Mouse (Mus musculus): ENCODE data around the gene Adap1. TPM values are rescaled to one million over a fixed set of nuclear protein-coding genes. Genes with fewer than 3 reads are reported as not detected.

The Adap1 gene
- polyA plus RNA-seq, 1 experiment from 2014 or later: 13.8 TPM

DNA sequence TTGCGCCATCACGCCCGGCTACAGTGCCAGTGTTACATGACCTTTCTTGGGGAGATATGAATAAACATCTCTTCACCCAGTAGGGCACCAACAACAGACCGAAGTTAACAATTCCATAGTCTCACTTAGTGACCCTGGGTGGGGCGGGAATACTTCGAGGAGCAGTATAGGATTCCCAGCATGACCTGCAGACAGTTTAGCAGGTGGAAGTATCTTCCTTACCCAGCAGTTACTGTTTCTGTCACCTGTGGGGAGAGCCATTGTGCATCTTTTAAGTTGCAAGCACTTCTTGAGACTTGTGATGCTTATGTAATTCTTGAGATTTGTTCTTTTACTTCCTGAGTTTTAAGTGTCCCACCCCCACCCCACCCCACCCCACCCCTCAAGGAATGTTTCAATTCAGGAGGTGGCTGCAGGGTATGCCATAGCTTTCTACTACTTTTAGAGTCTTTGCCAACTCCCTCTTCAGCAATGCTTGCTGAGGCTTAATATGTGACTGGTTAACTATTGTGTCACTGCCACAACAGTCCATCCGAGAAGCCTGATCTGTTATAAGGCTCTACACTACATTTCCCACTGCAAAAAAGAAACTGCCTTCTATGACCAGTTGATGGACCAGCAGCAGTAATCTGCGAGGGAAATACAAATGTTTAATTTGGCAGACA is 66.9 kb downstream of the Adap1 start:
- Histone ChIP-seq H3K4me3 (ENCODE audit: low read depth, low read length) (no peak overlapping the region), H3K9me3 (ENCODE audit: control insufficient read depth, low read length) (no peaks in the 10 kb centered on the region), H3K27ac (replicated peaks) (peak overlapping the region; percentile 53; the same call in 1 of the 2 replicates), H3K4me1 (replicated peaks; ENCODE audit: control insufficient read depth, insufficient read depth) (peaks cover 10% of the 10 kb centered on the region; the same call in 1 of the 2 replicates), H3K9ac (ENCODE audit: low read length) (no peak overlapping the region), H3K4me2 (replicated peaks; ENCODE audit: low read depth) (no peak overlapping the region), H3K36me3 (ENCODE audit: control insufficient read depth, insufficient read depth, low read length) (peaks cover 13% of the 10 kb centered on the region), H3K27me3 (ENCODE audit: control insufficient read depth, insufficient read depth, low read length) (no peaks in the 10 kb centered on the region)
- 71% methylated on average over 8 of the region's 8 CpGs for WGBS
- TF ChIP-seq EP300 (optimal IDR thresholded peaks at IDR 0.05): no peak
- no peak for TF ChIP-seq CTCF (IDR thresholded peaks at IDR 0.05; ENCODE audit: low read depth)
- ATAC-seq (ENCODE audit: low FRiP score, low TSS enrichment) (no peak), DNase-seq (ENCODE audit: low spot score) (no peak)

DNA sequence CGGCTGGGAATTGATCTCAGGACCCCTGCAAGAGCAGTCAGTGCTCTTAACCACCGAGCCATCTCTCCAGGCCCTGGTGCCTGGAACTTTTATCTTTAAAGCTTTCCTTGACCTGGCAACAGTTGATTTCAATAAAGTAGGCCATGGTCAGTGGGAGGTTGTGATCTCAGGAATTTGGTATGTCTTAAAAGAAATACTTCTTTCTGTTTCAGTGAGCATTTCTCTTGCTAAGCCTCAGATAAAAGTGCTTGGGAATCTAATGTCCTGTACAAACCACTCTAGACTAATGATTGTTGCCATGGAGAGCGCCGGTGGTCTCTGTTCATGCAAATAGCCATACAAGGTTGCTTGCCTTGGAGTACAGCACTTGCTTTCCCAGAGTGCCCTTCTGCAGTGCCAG is 67.6 kb downstream of the Adap1 start:
- no peak overlapping the region for H3K9ac ChIP-seq (ENCODE audit: low read length)
- TF ChIP-seq CTCF (IDR thresholded peaks at IDR 0.05; ENCODE audit: low read depth) (no peak), EP300 (optimal IDR thresholded peaks at IDR 0.05) (no peak)
- H3K4me2 ChIP-seq (replicated peaks; ENCODE audit: low read depth): no peak overlapping the region
- H3K4me3 ChIP-seq (ENCODE audit: low read depth, low read length): no peak overlapping the region
- peaks cover 8% of the 10 kb centered on the region for H3K36me3 ChIP-seq (ENCODE audit: control insufficient read depth, insufficient read depth, low read length)
- no peaks in the 10 kb centered on the region for H3K9me3 ChIP-seq (ENCODE audit: control insufficient read depth, low read length)
- H3K27ac ChIP-seq (replicated peaks): no peak overlapping the region
- DNase-seq (ENCODE audit: low spot score): no peak
- H3K4me1 ChIP-seq (replicated peaks; ENCODE audit: control insufficient read depth, insufficient read depth): peaks cover 12% of the 10 kb centered on the region
- H3K27me3 ChIP-seq (ENCODE audit: control insufficient read depth, insufficient read depth, low read length): no peaks in the 10 kb centered on the region
- no peak for ATAC-seq (ENCODE audit: low FRiP score, low TSS enrichment)
- 82% methylated on average over 4 of the region's 4 CpGs for WGBS

DNA sequence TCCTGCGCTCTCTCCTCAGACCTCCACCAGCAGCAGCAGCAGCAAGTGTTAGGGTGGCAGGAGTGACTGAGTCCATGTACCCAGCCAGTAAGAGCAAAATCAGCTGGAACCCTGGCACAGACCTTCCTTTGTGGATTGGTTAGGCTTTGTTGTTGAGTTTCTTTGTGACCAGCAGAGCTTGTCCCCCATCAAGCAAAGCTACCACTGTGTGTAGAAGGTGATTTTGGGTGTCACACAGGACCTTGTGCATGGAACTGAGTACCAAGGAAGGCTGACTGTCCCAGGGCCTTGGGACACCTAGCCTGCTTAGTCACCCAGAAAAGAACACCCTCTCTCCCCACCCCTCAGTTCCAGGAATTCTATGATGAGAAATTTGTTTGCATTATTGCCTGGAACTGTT is 68.2 kb downstream of the Adap1 start:
- DNase-seq (ENCODE audit: low spot score): no peak
- no peak for TF ChIP-seq EP300 (optimal IDR thresholded peaks at IDR 0.05)
- TF ChIP-seq CTCF (IDR thresholded peaks at IDR 0.05; ENCODE audit: low read depth): no peak
- H3K4me1 ChIP-seq (replicated peaks; ENCODE audit: control insufficient read depth, insufficient read depth): peaks cover 12% of the 10 kb centered on the region
- ATAC-seq (ENCODE audit: low FRiP score, low TSS enrichment): no peak
- no peak overlapping the region for H3K27ac ChIP-seq (replicated peaks)
- no peaks in the 10 kb centered on the region for H3K27me3 ChIP-seq (ENCODE audit: control insufficient read depth, insufficient read depth, low read length)
- WGBS: 100% methylated on average over 1 of the region's 1 CpGs
- H3K9me3 ChIP-seq (ENCODE audit: control insufficient read depth, low read length): no peaks in the 10 kb centered on the region
- no peak overlapping the region for H3K4me2 ChIP-seq (replicated peaks; ENCODE audit: low read depth)
- no peak overlapping the region for H3K9ac ChIP-seq (ENCODE audit: low read length)
- H3K4me3 ChIP-seq (ENCODE audit: low read depth, low read length): no peak overlapping the region
- H3K36me3 ChIP-seq (ENCODE audit: control insufficient read depth, insufficient read depth, low read length): peaks cover 2% of the 10 kb centered on the region; the same call in 1 of the 2 replicates

DNA sequence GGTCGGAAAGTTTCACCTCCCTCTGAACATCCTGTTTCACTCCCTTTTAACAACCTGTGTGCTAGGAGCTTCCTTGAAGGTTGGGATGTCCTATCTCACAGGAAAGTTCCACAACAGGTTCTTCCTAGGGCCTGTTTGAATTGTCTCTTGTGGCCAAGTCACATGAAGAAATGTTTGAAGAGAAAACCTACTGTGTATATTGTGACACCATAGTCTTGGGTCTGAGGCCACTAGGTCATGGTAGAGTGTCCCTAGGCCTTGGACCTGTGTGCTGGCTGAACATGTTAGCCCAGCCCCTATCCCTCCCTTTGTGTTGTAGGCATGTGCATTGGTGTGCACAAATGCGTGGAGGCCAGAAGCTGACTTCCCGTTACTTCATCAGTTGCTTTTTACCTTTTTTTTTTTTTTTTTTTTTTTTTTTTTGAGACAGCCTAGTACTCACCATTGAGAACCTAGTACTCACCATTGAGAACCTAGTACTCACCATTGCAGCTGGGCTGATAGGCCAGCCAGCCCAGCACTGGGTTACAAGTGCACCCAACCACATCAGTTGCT is 69.1 kb downstream of the Adap1 start:
- DNase-seq (ENCODE audit: low spot score) (no peak), ATAC-seq (ENCODE audit: low FRiP score, low TSS enrichment) (no peak)
- no peak for TF ChIP-seq EP300 (optimal IDR thresholded peaks at IDR 0.05)
- TF ChIP-seq CTCF (IDR thresholded peaks at IDR 0.05; ENCODE audit: low read depth): no peak
- H3K4me2 ChIP-seq (replicated peaks; ENCODE audit: low read depth): no peak overlapping the region
- H3K4me3 ChIP-seq (ENCODE audit: low read depth, low read length): no peak overlapping the region
- H3K4me1 ChIP-seq (replicated peaks; ENCODE audit: control insufficient read depth, insufficient read depth): peaks cover 14% of the 10 kb centered on the region
- no peak overlapping the region for H3K27ac ChIP-seq (replicated peaks)
- H3K9ac ChIP-seq (ENCODE audit: low read length): no peak overlapping the region
- H3K27me3 ChIP-seq (ENCODE audit: control insufficient read depth, insufficient read depth, low read length): no peaks in the 10 kb centered on the region
- peaks cover 2% of the 10 kb centered on the region; the same call in 1 of the 2 replicates for H3K36me3 ChIP-seq (ENCODE audit: control insufficient read depth, insufficient read depth, low read length)
- H3K9me3 ChIP-seq (ENCODE audit: control insufficient read depth, low read length): no peaks in the 10 kb centered on the region
- 67% methylated on average over 3 of the region's 3 CpGs for WGBS

DNA sequence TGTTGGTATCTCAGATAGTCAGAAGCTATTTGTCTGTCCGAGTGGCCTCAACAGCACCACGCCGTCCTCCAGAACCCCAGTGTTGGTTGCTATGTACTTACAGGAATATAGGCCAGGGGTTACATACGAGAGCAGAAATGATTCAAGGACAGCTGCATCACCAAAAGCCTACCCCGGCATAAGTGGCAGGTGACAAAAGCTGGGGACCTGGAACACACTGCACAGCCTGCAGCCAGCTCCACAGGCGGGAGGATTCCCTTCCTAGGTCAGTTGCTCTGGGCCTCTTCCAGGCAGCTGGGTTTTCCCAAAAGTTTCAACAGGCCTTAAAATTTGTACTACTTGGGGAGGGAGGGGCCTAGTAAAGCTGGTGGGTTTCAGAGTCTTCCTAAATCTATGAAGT is 69.6 kb downstream of the Adap1 start:
- Histone ChIP-seq H3K4me2 (replicated peaks; ENCODE audit: low read depth) (no peak overlapping the region), H3K36me3 (ENCODE audit: control insufficient read depth, insufficient read depth, low read length) (peaks cover 2% of the 10 kb centered on the region; the same call in 1 of the 2 replicates), H3K27ac (replicated peaks) (no peak overlapping the region), H3K9me3 (ENCODE audit: control insufficient read depth, low read length) (no peaks in the 10 kb centered on the region), H3K4me3 (ENCODE audit: low read depth, low read length) (no peak overlapping the region), H3K27me3 (ENCODE audit: control insufficient read depth, insufficient read depth, low read length) (no peaks in the 10 kb centered on the region), H3K9ac (ENCODE audit: low read length) (no peak overlapping the region), H3K4me1 (replicated peaks; ENCODE audit: control insufficient read depth, insufficient read depth) (peaks cover 14% of the 10 kb centered on the region)
- no peak for DNase-seq (ENCODE audit: low spot score)
- ATAC-seq (ENCODE audit: low FRiP score, low TSS enrichment): no peak
- 83% methylated on average over 6 of the region's 6 CpGs for WGBS
- TF ChIP-seq EP300 (optimal IDR thresholded peaks at IDR 0.05) (no peak), CTCF (IDR thresholded peaks at IDR 0.05; ENCODE audit: low read depth) (no peak)

GRCm38 (mm10) chr5:139254938-139255337 is 70.5 kb downstream of the Adap1 start:
- ATAC-seq (ENCODE audit: low FRiP score, low TSS enrichment): no peak
- no peak overlapping the region for H3K9ac ChIP-seq (ENCODE audit: low read length)
- H3K27me3 ChIP-seq (ENCODE audit: control insufficient read depth, insufficient read depth, low read length): no peaks in the 10 kb centered on the region
- TF ChIP-seq CTCF (IDR thresholded peaks at IDR 0.05; ENCODE audit: low read depth) (peak; percentile 44), EP300 (optimal IDR thresholded peaks at IDR 0.05) (no peak)
- no peak overlapping the region for H3K4me3 ChIP-seq (ENCODE audit: low read depth, low read length)
- no peak overlapping the region for H3K4me2 ChIP-seq (replicated peaks; ENCODE audit: low read depth)
- no peak for DNase-seq (ENCODE audit: low spot score)
- H3K36me3 ChIP-seq (ENCODE audit: control insufficient read depth, insufficient read depth, low read length): peaks cover 2% of the 10 kb centered on the region; the same call in 1 of the 2 replicates
- no peak overlapping the region for H3K27ac ChIP-seq (replicated peaks)
- peaks cover 11% of the 10 kb centered on the region for H3K4me1 ChIP-seq (replicated peaks; ENCODE audit: control insufficient read depth, insufficient read depth)
- no peaks in the 10 kb centered on the region for H3K9me3 ChIP-seq (ENCODE audit: control insufficient read depth, low read length)
- WGBS: 81% methylated on average over 6 of the region's 6 CpGs

Data from stomach, postnatal 0 days (tissue).